Mouse (Mus musculus) limb, embryonic 11.5 days (tissue): ENCODE measurements at regions not wholly inside any gene's neighbourhood (a gene's known extent, or its start where the extent isn't known, plus 50 kb on each side); places are given as distances from the start of the nearest gene placed in this dataset.
"Not testable (repeated sequence)": the region's sequence is repeated elsewhere in the genome, so short reads cannot be mapped to it uniquely, and the experiment has no call there.

Source experiments
- ATAC-seq: fragments of 200-750 bp; cut with Nextera tagmentation; 2 replicates; pipeline ENCODE4 v1.8.0; 2017; ENCODE audit warnings: low read depth; ENCODE audit not compliant: insufficient number of reproducible peaks, low FRiP score, low TSS enrichment
- DNase-seq: peaks from one replicate; pipeline ENCODE4 v3.0.0-alpha.2; 2015; ENCODE audit warnings: low spot score
- H3K27ac ChIP-seq: fragments of 300-500 bp; sonication (generic); replicated peaks from 2 replicates; pipeline ENCODE4 v1.5.1; 2014; ENCODE audit warnings: low read depth, mild to moderate bottlenecking, low read length
- H3K27me3 ChIP-seq: fragments of 300-500 bp; sonication (generic); 2 replicates; pipeline ENCODE4 v1.6.1; 2014; ENCODE audit warnings: mild to moderate bottlenecking, low read length, mixed read lengths; ENCODE audit not compliant: control insufficient read depth, insufficient read depth
- H3K36me3 ChIP-seq: fragments of 300-500 bp; sonication (generic); 2 replicates; pipeline ENCODE4 v1.6.1; 2014; ENCODE audit warnings: mild to moderate bottlenecking, low read length, moderate library complexity, mixed read lengths; ENCODE audit not compliant: control insufficient read depth, insufficient read depth
- H3K4me1 ChIP-seq: fragments of 300-500 bp; sonication (generic); 2 replicates; pipeline ENCODE4 v1.6.1; 2014; ENCODE audit warnings: low read length, mixed read lengths; ENCODE audit not compliant: control insufficient read depth, insufficient read depth
- H3K4me2 ChIP-seq: fragments of 300-500 bp; sonication (generic); 2 replicates; pipeline ENCODE4 v1.6.1; 2014; ENCODE audit warnings: low read depth, mild to moderate bottlenecking, moderate library complexity; ENCODE audit not compliant: severe bottlenecking
- H3K4me3 ChIP-seq: fragments of 300-500 bp; sonication (generic); 2 replicates; pipeline ENCODE4 v1.5.1; 2014; ENCODE audit warnings: low read depth, low read length
- H3K9ac ChIP-seq: fragments of 300-500 bp; sonication (generic); 2 replicates; pipeline ENCODE4 v1.6.1; 2014; ENCODE audit warnings: mild to moderate bottlenecking, low read length
- H3K9me3 ChIP-seq: fragments of 300-500 bp; sonication (generic); 2 replicates; pipeline ENCODE4 v1.6.1; 2016; ENCODE audit warnings: low read length; ENCODE audit not compliant: control insufficient read depth
- WGBS: fragments of 180-500 bp; shearing (Covaris S2); extraction: QIAGEN DNeasy Blood & Tissue Kit; methylation state at CpG from one replicate; pipeline ENCODE4 v1.1.7; 2014; 5-methylcytosine and 5-hydroxymethylcytosine counted together

DNA sequence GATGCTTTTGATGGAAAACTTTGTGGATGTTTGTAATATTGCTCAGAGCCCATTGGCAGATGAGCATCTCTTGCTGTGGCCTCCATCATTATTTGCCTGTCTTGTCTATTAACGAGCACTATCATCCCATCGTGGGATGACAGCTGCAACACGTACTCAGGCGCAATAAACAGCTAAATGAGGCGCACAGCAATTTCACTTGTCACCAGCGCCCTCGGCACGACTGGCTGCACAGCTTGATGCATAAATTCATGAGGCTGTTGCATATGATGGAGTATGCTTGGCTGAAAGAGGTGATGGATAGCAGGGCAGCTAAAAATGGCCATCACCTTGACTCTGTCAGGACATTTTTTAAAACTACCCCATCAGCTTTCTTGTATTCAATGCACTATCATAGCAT lies 853.1 kb upstream of the Pou3f2 start:
- ATAC-seq (no peak), DNase-seq (no peak)
- no peak overlapping the region for H3K27ac ChIP-seq
- H3K4me2 ChIP-seq, result no peak overlapping the region
- H3K9ac ChIP-seq, result no peak overlapping the region
- H3K4me1 ChIP-seq, result no peaks in the 10 kb centered on the region
- no peaks in the 10 kb centered on the region for H3K36me3 ChIP-seq
- 69% methylated on average over 8 of the region's 8 CpGs for WGBS
- H3K4me3 ChIP-seq, result no peak overlapping the region
- H3K27me3 ChIP-seq, result no peaks in the 10 kb centered on the region
- no peaks in the 10 kb centered on the region for H3K9me3 ChIP-seq

DNA sequence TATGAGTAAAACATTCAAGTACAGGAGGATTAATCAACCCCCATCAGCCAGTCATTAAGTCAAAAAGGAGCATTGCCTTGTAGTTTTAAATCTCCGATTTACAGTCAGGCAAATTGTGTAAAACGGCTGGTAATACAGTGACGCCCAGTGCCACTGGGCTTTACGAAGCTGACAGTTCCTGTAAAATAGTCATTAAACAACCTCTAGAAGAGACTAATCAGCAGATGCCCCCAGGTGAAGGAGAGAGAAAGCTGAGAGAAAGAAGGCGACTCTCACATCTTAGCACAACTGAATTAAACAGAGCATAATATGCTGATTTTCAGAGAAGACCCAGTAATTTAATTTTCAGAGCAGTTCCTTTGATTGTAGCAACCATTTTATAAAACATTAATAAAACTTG lies 850.3 kb upstream of the Pou3f2 start:
- no peaks in the 10 kb centered on the region for H3K9me3 ChIP-seq
- no peak for ATAC-seq
- H3K9ac ChIP-seq, result no peak overlapping the region
- no peaks in the 10 kb centered on the region for H3K27me3 ChIP-seq
- WGBS, result 53% methylated on average over 5 of the region's 5 CpGs
- no peaks in the 10 kb centered on the region for H3K4me1 ChIP-seq
- no peak overlapping the region for H3K4me2 ChIP-seq
- H3K27ac ChIP-seq, result no peak overlapping the region
- no peak overlapping the region for H3K4me3 ChIP-seq
- H3K36me3 ChIP-seq, result no peaks in the 10 kb centered on the region
- no peak for DNase-seq

- Histone ChIP-seq H3K4me2 (no peak overlapping the region), H3K4me3 (no peak overlapping the region), H3K27ac (no peak overlapping the region), H3K27me3 (no peaks in the 10 kb centered on the region), H3K4me1 (no peaks in the 10 kb centered on the region), H3K9me3 (no peaks in the 10 kb centered on the region), H3K36me3 (no peaks in the 10 kb centered on the region), H3K9ac (no peak overlapping the region)
- DNase-seq, result no peak
- 17% methylated on average over 2 of the region's 2 CpGs for WGBS
- ATAC-seq, result no peak
Measured at GRCm38 (mm10) chr4:23300617-23301016, 812.5 kb upstream of the Pou3f2 start.

GRCm38 (mm10) chr4:23280087-23280486 lies 791.9 kb upstream of the Pou3f2 start:
- Histone ChIP-seq H3K27me3 (no peaks in the 10 kb centered on the region), H3K9ac (no peak overlapping the region), H3K9me3 (no peaks in the 10 kb centered on the region), H3K4me2 (no peak overlapping the region), H3K4me3 (no peak overlapping the region), H3K36me3 (no peaks in the 10 kb centered on the region), H3K4me1 (no peaks in the 10 kb centered on the region), H3K27ac (no peak overlapping the region)
- no peak for ATAC-seq
- DNase-seq, result no peak
- 50% methylated on average over 6 of the region's 6 CpGs for WGBS

DNA sequence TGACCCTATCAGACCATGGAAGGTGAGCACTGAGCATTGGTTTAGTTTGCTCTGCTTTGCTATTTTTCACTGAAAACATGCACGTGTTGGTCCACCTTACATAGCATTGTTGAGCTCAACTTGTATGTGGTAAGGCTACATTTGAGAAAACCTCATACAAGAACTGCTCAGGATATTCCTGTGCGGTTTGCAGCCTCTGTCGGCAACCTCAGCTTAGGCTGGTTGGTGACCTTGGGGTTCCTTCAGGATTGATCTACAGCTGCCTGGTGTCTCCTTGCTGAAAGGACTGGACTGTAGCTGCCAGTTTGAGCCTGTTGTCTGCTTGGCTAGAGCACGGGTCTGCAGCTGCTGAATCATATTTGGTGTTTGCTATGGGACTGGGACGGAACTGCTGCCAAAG lies 787.0 kb upstream of the Pou3f2 start:
- WGBS, result 88% methylated on average over 5 of the region's 5 CpGs
- Histone ChIP-seq H3K27ac (no peak overlapping the region), H3K27me3 (no peaks in the 10 kb centered on the region), H3K4me3 (no peak overlapping the region), H3K4me1 (no peaks in the 10 kb centered on the region), H3K9ac (no peak overlapping the region), H3K9me3 (no peaks in the 10 kb centered on the region), H3K36me3 (no peaks in the 10 kb centered on the region), H3K4me2 (no peak overlapping the region)
- ATAC-seq, result no peak
- no peak for DNase-seq

DNA sequence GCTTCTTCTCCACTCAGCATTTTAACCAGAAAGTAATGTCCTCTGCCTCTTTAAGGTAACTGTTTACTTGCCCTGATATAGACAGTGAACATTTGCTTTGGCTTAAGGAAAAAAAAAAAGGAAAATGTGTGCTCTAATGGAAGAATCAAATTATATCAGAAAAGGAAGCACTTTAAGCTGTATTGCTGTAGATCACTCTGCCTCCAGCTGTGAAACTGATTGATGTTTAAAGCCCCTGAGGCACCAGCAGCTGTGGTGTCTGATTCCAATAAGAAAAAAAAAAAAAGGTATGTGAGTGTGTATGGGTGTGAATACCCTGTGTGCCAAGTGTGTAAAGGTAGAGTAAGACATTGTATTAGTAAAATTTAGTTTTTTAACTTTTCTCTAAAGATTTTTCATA lies 783.8 kb upstream of the Pou3f2 start:
- Histone ChIP-seq H3K4me2 (no peak overlapping the region), H3K4me1 (no peaks in the 10 kb centered on the region), H3K4me3 (no peak overlapping the region), H3K9ac (no peak overlapping the region), H3K36me3 (no peaks in the 10 kb centered on the region), H3K27me3 (no peaks in the 10 kb centered on the region), H3K27ac (no peak overlapping the region), H3K9me3 (no peaks in the 10 kb centered on the region)
- DNase-seq, result peak; percentile 24
- ATAC-seq, result no peak

- no peak for DNase-seq
- no peak overlapping the region for H3K27ac ChIP-seq
- H3K9me3 ChIP-seq, result no peaks in the 10 kb centered on the region
- no peaks in the 10 kb centered on the region for H3K36me3 ChIP-seq
- no peak overlapping the region for H3K9ac ChIP-seq
- 93% methylated on average over 4 of the region's 4 CpGs for WGBS
- no peak for ATAC-seq
- H3K4me1 ChIP-seq, result no peaks in the 10 kb centered on the region
- no peak overlapping the region for H3K4me3 ChIP-seq
- H3K4me2 ChIP-seq, result no peak overlapping the region
- no peaks in the 10 kb centered on the region for H3K27me3 ChIP-seq
Measured at GRCm38 (mm10) chr4:23260371-23260770, 772.2 kb upstream of the Pou3f2 start.

DNA sequence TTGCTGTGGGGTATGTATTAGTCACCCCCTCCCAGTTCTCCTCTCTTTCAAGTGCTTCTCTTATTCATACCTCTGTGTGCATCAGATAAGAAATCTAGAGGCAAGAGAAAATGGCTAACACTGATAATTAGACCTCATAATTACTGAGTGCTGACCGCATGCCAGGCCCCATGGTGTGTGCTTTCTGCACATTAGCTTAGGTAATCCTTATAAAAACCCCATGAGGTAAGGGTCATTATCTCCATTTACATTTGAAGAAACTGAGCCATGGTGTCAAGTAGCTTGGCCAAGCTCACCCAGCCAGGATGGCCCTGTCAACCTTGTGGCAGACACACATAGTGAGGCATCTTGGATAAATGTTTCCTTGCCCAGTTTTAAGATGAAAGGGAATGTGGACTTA lies 746.8 kb upstream of the Pou3f2 start:
- ATAC-seq, result no peak
- Histone ChIP-seq H3K27me3 (no peaks in the 10 kb centered on the region), H3K27ac (no peak overlapping the region), H3K36me3 (no peaks in the 10 kb centered on the region), H3K4me2 (no peak overlapping the region), H3K4me3 (no peak overlapping the region), H3K9ac (no peak overlapping the region), H3K9me3 (no peaks in the 10 kb centered on the region), H3K4me1 (no peaks in the 10 kb centered on the region)
- DNase-seq, result no peak
- 48% methylated on average over 1 of the region's 1 CpGs for WGBS

GRCm38 (mm10) chr4:23194756-23195155 lies 706.6 kb upstream of the Pou3f2 start:
- not testable (repeated sequence) for H3K9ac ChIP-seq, H3K27ac ChIP-seq, H3K4me2 ChIP-seq, H3K4me3 ChIP-seq, DNase-seq, H3K4me1 ChIP-seq, ATAC-seq, H3K36me3 ChIP-seq, H3K27me3 ChIP-seq, H3K9me3 ChIP-seq
- WGBS, result 93% methylated on average over 1 of the region's 1 CpGs
